Mouse (Mus musculus) cerebellum, adult 2 months (tissue): ENCODE measurements around the gene Ldah.

ENCODE experiments used
- CTCF ChIP-seq: fragments of 200-500 bp; IDR thresholded peaks from 2 replicates; pipeline ENCODE4 v1.5.1; 2011; ENCODE audit warnings: low read depth, mild to moderate bottlenecking, control low read depth, low read length, moderate library complexity, borderline replicate concordance; ENCODE audit not compliant: insufficient read depth
- POLR2A ChIP-seq: fragments of 200-500 bp; IDR thresholded peaks from 2 replicates; pipeline ENCODE4 v1.6.1; 2011; ENCODE audit warnings: low read length, control low read depth, borderline replicate concordance; ENCODE audit not compliant: insufficient read depth

- TF ChIP-seq POLR2A (no peak), CTCF (peak; percentile 39; the same call in 1 of the 2 replicates)
These were observed 24.8 kb downstream of the Ldah start for GRCm38 (mm10) chr12:8232679-8233078.
